In the genomic region with DNA sequence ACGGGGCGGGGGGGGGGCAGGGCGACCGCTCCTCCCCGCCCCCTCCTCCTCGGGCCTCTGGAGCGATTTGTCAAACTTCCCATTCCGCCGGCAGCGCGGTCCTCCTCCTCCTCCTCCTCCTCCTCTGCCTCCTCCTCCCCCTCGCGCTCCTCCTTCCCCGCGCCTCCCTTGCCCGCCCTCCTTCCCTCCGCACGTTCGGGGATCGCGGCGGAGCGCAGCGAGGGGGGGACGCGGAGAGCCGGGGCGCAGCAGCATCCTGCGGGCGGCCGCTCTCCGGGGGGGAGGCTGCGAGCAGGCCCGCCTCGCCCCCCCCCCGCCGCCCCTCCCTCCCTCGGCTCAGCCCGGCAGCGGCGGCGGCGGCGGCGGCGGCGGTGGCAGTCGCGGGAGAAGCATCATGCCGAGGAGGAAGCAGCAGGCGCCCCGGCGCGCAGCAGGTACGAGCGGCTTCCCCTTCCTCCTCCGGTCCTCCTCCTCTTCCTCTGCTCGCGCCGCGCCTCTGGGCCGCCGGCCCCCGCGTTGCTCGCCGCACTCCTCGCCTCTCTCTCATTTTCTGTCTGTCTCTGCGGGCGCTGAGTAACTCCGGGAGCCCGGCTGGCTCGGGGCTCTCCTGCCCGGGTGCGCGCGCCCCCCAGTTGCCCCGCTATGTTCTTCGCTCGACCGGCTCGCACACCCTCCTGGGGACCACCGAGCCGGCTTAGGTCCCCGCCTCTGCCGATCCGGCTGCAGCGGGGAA, we compare ENCODE assay signal across 8 mouse cellular contexts. TPM values are rescaled to one million over a fixed set of nuclear protein-coding genes. Genes with fewer than 3 reads are reported as not detected.
DNase-seq lines count a peak whose midpoint lies in the region; ATAC-seq and TF ChIP-seq lines count a peak whose summit lies in the region.

A gene (plus strand): TSS at position 263 of the 733 bp plus-strand sequence.

- DNase-seq in adrenal gland, adult 18-20 months (ENCODE audit: low spot score in 2 of 2): peak; percentile 65 to 71
- DNase-seq in cerebellum, adult 9-11 months: peak; percentile 77
- peak; percentile 49 for DNase-seq in gastrocnemius, postnatal 10 days
- peak; percentile 72 for DNase-seq in hindbrain, postnatal 0 days (ENCODE audit: low spot score)
- DNase-seq in left cerebral cortex, postnatal 14 days (ENCODE audit: low spot score in 2 of 2): peak in 1 of 2 experiments; percentile 72
- DNase-seq in lung, postnatal 4 days: peak; percentile 70 to 83
- peak; percentile 76 for DNase-seq in right cerebral cortex, postnatal 25 days
- DNase-seq in natural killer cell, adult 2 months (ENCODE audit: low spot score in 2 of 2): no peak

- H3K4me1 ChIP-seq in hindbrain, postnatal 0 days (ENCODE audit: insufficient read depth, low read length): peaks cover 5% of the 10 kb centered on the region; the same call in 1 of the 2 replicates

- peak; percentile 68 for ATAC-seq in hindbrain, postnatal 0 days

- no peaks in the 10 kb centered on the region for H3K36me3 ChIP-seq in hindbrain, postnatal 0 days (ENCODE audit: insufficient read depth, low read length)

- no peaks in the 10 kb centered on the region for H3K9me3 ChIP-seq in hindbrain, postnatal 0 days (ENCODE audit: low read length)

- peak within 1 kb of the TSS; percentile 83 for H3K4me3 ChIP-seq in hindbrain, postnatal 0 days (ENCODE audit: low read length)

- under 1% methylated on average over 26 of the region's 88 CpGs for WGBS in hindbrain, postnatal 0 days

- TF ChIP-seq CTCF in hindbrain, postnatal 0 days (IDR thresholded peaks at IDR 0.05; ENCODE audit: low read depth): no peak

- H3K4me2 ChIP-seq in hindbrain, postnatal 0 days (ENCODE audit: low read depth, low read length): peak within 1 kb of the TSS; percentile 98

- peak within 1 kb of the TSS; percentile 71 for H3K27ac ChIP-seq in hindbrain, postnatal 0 days

- peaks cover 28% of the 10 kb centered on the region; the same call in 1 of the 2 replicates for H3K27me3 ChIP-seq in hindbrain, postnatal 0 days (ENCODE audit: insufficient read depth, low read length)

- H3K9ac ChIP-seq in hindbrain, postnatal 0 days (replicated peaks; ENCODE audit: low read length): peak within 1 kb of the TSS; percentile 74

- intact Hi-C loops in left cerebral cortex, postnatal 14 days (cut with DNase I): loop anchor here (5.0 to 10.0 kb wide), 4 partner anchors 363 to 796 kb away; no protein-coding TSS in a partner anchor

RNA-seq across cellular contexts. Expression of the gene that starts here (rescaled TPM):
- total RNA-seq in adrenal gland, adult 18-20 months (2021): 1 to 10 TPM; 3.4 to 3.8 TPM
- 10 to 100 TPM in 1 of 2 experiments, 1 to 10 TPM in 1; 7.8 to 11.0 TPM for total RNA-seq in gastrocnemius, postnatal 10 days (2021)
- total RNA-seq in hindbrain, postnatal 0 days (2014; rRNA removed): 25.3 and 28.4 TPM in 2 replicates
- polyA plus RNA-seq in hindbrain, postnatal 0 days (2015; fragmentation: Nextera tagmentation; extraction: Ambion mirVana): 14.6 and 18.1 TPM in 2 replicates
- total RNA-seq in left cerebral cortex, postnatal 14 days (2021): 10 to 100 TPM; 47.1 to 49.6 TPM

Comparison
In these comparisons a context has a peak if more than half of its experiments do, and no peak if none do; other contexts are left out.
1. DNase-seq: peak in adrenal gland, adult 18-20 months (2 of 2), cerebellum, adult 9-11 months (single experiment), gastrocnemius, postnatal 10 days (single experiment), hindbrain, postnatal 0 days (single experiment), lung, postnatal 4 days (2 of 2) and right cerebral cortex, postnatal 25 days (single experiment); none in natural killer cell, adult 2 months (0 of 2).